Mouse (Mus musculus) cortical plate, adult 2 months (tissue): Measurements from ENCODE around the gene Actn4.

Source experiments
- CTCF ChIP-seq: fragments of 200-500 bp; IDR thresholded peaks from 2 replicates; pipeline ENCODE4 v1.5.1; 2011; ENCODE audit warnings: mild to moderate bottlenecking, control low read depth, low read length; ENCODE audit not compliant: insufficient read depth; ENCODE audit errors: extremely low read depth
- POLR2A ChIP-seq: fragments of 200-500 bp; IDR thresholded peaks from 2 replicates; pipeline ENCODE4 v1.6.1; 2011; ENCODE audit warnings: mild to moderate bottlenecking, low read length, control low read depth; ENCODE audit not compliant: insufficient read depth; ENCODE audit errors: extremely low read depth

DNA sequence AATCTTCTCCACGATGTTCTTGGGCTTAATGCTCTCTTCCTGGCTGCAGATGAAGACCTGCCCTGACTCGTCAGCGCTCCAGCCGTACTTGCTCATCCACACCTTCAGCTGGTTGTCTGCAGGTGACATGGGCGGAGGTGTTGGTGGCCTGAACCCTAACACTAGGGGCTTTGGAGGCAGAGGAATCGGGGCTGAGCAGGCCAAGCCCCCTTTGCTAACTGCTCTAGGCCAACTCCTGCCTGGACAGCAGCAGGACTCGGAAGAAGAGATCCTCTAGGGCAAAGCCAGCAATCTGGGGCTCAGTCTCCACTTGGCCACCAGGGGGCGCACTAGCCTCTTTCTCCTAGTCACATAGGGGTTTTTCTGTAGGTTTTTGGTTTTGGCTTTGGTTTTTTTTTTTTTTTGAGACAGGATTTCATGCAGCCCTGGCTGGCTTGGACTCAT is 10.4 kb upstream of the Actn4 start:
- TF ChIP-seq CTCF (peak; percentile 63), POLR2A (no peak)
